Mouse (Mus musculus) ES-Bruce4 (cell line): ENCODE results near the gene Ctbs. TPM values are rescaled to one million over a fixed set of nuclear protein-coding genes. Genes with fewer than 3 reads are reported as not detected.

Source experiments
- H3K27ac ChIP-seq: 2 replicates; pipeline ENCODE4 v1.5.1; 2012; ENCODE audit warnings: low read length, inconsistent platforms; ENCODE audit not compliant: insufficient read depth
- H3K27me3 ChIP-seq: 2 replicates; pipeline ENCODE4 v1.6.1; 2012; ENCODE audit warnings: mild to moderate bottlenecking, low read length, inconsistent platforms; ENCODE audit not compliant: control insufficient read depth, poor library complexity, insufficient read depth, severe bottlenecking
- H3K36me3 ChIP-seq: 2 replicates; pipeline ENCODE4 v1.6.1; 2012; ENCODE audit warnings: inconsistent platforms, mild to moderate bottlenecking, low read length, moderate library complexity; ENCODE audit not compliant: control insufficient read depth, poor library complexity, insufficient read depth, severe bottlenecking
- H3K4me1 ChIP-seq: one replicate; pipeline ENCODE4 v1.8.1; 2011; ENCODE audit warnings: low read length; ENCODE audit not compliant: control insufficient read depth, insufficient read depth
- H3K4me3 ChIP-seq: 2 replicates; pipeline ENCODE4 v1.5.1; 2011; ENCODE audit warnings: low read depth, mild to moderate bottlenecking, low read length
- H3K9ac ChIP-seq: 2 replicates; pipeline ENCODE4 v1.6.1; 2012; ENCODE audit warnings: low read depth, mild to moderate bottlenecking, inconsistent platforms; ENCODE audit not compliant: poor library complexity, severe bottlenecking
- H3K9me3 ChIP-seq: replicated peaks from 2 replicates; pipeline ENCODE4 v1.6.1; 2012; ENCODE audit warnings: mild to moderate bottlenecking, low read length, inconsistent platforms; ENCODE audit not compliant: control insufficient read depth, poor library complexity, insufficient read depth, severe bottlenecking
- CTCF ChIP-seq: IDR thresholded peaks from one replicate; pipeline ENCODE4 v1.8.1; 2011; ENCODE audit warnings: low read depth, low read length
- EP300 ChIP-seq: IDR thresholded peaks from 2 replicates; pipeline ENCODE4 v1.6.1; 2011; ENCODE audit warnings: low read depth, low read length; ENCODE audit not compliant: insufficient read depth
- POLR2A ChIP-seq: IDR thresholded peaks from one replicate; pipeline ENCODE4 v1.8.1; 2011; ENCODE audit warnings: low read length; ENCODE audit not compliant: insufficient read depth
- polyA plus RNA-seq: library from polyadenylated mRNA; stranded (reverse); fragments of >200 nt; gene quantifications from 2 replicates; pipeline ENCODE4 v1.2.4, GENCODE M21; 2011; ENCODE audit warnings: low read depth; ENCODE audit not compliant: missing spikeins, insufficient read depth, insufficient read length

The Ctbs gene
- 15.1 and 17.1 TPM in 2 replicates for polyA plus RNA-seq

DNA sequence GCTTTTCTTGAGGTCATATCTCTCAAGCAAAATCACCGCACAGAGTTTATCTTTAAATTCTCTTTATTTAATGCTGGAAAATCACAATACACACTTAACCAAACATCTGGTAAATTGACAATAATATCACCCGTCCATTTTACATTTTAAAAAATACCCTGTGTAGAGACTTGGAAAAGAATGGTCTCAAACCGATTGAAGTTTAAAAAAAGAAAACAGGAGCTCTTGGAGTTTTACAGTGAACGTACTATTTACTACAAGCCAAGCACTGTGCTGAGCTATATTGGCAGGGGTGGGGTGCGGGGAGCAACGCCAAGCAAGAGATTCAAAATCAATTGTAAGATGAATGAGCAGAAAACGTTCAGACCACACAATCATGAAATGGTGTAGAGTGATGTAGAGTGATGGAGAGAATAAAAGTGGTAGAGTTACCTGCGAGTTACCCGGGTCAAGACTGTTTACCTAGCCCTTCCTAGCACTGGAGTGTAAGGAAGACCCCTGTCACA lies at the start of gene Ctbs:
TSS of gene Ctbs (plus strand) at position 51 of the 506 bp plus-strand sequence.
- Histone ChIP-seq H3K27me3 (no peaks in the 10 kb centered on the region), H3K4me3 (peak within 1 kb of the TSS; percentile 76), H3K9me3 (no peaks in the 10 kb centered on the region), H3K4me1 (no peaks in the 10 kb centered on the region), H3K27ac (no peak within 1 kb of the TSS), H3K9ac (peak within 1 kb of the TSS; percentile 21), H3K36me3 (no peaks in the 10 kb centered on the region)
- TF ChIP-seq POLR2A (no peak), EP300 (no peak), CTCF (no peak)

- Histone ChIP-seq H3K9me3 (0 out of 2 replicates have a peak, but pooled peaks cover 3% of the 10 kb centered on the region), H3K27ac (peak overlapping the region; percentile 60; the same call in 1 of the 2 replicates), H3K36me3 (no peaks in the 10 kb centered on the region), H3K9ac (peak overlapping the region; percentile 90), H3K4me3 (peak overlapping the region; percentile 64), H3K4me1 (peaks cover 2% of the 10 kb centered on the region), H3K27me3 (no peaks in the 10 kb centered on the region)
- no peak for TF ChIP-seq EP300
Observed at GRCm38 (mm10) chr3:146403770-146404169, 45.8 kb upstream of the Ctbs start.

- 0 out of 2 replicates have a peak, but pooled peaks cover 3% of the 10 kb centered on the region for H3K9me3 ChIP-seq
- H3K4me1 ChIP-seq = peaks cover 2% of the 10 kb centered on the region
- peak within 1 kb of the TSS; percentile 95 for H3K4me3 ChIP-seq
- no peaks in the 10 kb centered on the region for H3K36me3 ChIP-seq
- no peak for TF ChIP-seq POLR2A
- no peak for TF ChIP-seq EP300
- TF ChIP-seq CTCF = no peak
- H3K27ac ChIP-seq = peak within 1 kb of the TSS; percentile 60; the same call in 1 of the 2 replicates
- H3K9ac ChIP-seq = peak within 1 kb of the TSS; percentile 90
- no peaks in the 10 kb centered on the region for H3K27me3 ChIP-seq
Observed at GRCm38 (mm10) chr3:146404311-146405201, 45.0 kb upstream of the Ctbs start, which contains the start of gene Ssx2ip. TSS of gene Ssx2ip (plus strand) at chr3:146404642.

DNA sequence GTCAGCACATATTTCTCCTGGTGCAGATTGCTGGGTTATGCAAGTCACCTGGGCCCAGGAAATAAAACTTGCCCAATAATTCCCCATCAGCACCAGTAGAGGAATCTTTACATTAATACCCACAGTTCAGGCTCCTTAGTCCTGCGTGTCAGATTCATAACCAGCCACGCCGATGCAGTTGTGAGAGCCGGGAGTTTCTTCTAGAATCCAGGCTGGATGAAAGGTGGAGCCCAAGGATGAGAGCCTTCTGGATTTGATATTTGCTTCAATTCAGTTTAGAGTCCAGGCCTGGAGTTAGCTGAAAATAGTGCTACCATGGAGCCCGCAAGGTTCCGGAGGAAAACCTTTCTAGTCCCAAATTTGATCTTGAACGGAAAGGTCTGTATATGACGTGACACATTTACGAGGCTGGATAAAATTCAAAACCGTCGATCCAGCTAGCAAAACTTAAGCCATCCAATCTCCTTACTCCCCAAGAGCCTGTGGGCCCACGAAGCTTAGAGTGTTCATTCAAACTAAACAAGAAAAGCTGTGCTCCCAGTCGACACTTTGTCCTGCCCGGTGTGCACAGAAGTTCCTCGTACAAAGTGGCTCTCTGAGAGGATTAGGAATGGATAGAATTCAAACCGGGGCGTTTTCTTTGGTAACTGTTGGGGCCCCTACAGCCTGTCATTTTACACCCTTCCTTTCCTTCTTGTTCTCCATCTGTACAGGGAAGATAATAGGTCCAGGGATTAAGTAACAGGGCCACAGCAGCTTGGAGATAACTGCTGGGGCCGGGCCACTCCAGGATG lies 44.2 kb upstream of the Ctbs start:
- H3K4me1 ChIP-seq = peaks cover 2% of the 10 kb centered on the region
- no peak overlapping the region for H3K27ac ChIP-seq
- H3K36me3 ChIP-seq = no peaks in the 10 kb centered on the region
- peak overlapping the region; percentile 90 for H3K9ac ChIP-seq
- 0 out of 2 replicates have a peak, but pooled peaks cover 3% of the 10 kb centered on the region for H3K9me3 ChIP-seq
- TF ChIP-seq CTCF (no peak), EP300 (no peak), POLR2A (no peak)
- H3K27me3 ChIP-seq = no peaks in the 10 kb centered on the region
- H3K4me3 ChIP-seq = peak overlapping the region; percentile 95

DNA sequence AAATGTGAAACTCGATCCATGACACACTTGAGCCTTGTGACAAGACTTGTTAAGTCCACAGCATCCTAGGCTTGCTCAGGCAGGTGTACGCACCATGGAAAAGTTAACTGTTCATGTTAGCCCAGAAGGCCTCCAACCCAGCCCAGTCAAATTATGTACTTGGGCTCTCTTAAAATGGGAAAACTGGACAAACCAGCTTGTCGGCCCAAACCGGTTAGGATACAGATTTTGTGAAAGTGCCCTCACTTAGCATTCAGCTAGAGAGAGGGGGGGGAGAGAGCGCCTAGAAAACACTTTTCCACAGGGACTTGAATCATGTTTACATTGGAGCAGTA lies 43.6 kb upstream of the Ctbs start:
- Histone ChIP-seq H3K4me3 (peak overlapping the region; percentile 95; the same call in 1 of the 2 replicates), H3K36me3 (no peaks in the 10 kb centered on the region), H3K9ac (peak overlapping the region; percentile 90), H3K27me3 (no peaks in the 10 kb centered on the region), H3K9me3 (0 out of 2 replicates have a peak, but pooled peaks cover 3% of the 10 kb centered on the region), H3K4me1 (peaks cover 2% of the 10 kb centered on the region), H3K27ac (no peak overlapping the region)
- TF ChIP-seq CTCF (no peak), POLR2A (no peak), EP300 (no peak)
